Mouse (Mus musculus) kidney, embryonic 16.5 days (tissue): Measurements from ENCODE around the gene Sirt6. TPM values are rescaled to one million over a fixed set of nuclear protein-coding genes. Genes with fewer than 3 reads are reported as not detected.

ENCODE experiments used
- polyA plus RNA-seq: library from polyadenylated mRNA; unstranded; fragments of >200 nt; fragmentation: Nextera tagmentation; extraction: Ambion mirVana; gene quantifications from 2 replicates; pipeline ENCODE4 v1.2.1, GENCODE M21; 2015

Sirt6 gene
- polyA plus RNA-seq, 1 experiment from 2014 or later, result 41.8 TPM

Other genes starting within 250 kb of the Sirt6 start
- gene Fzr1, start 249.3 kb downstream of the Sirt6 start, polyA plus RNA-seq, result 111 and 115 TPM in 2 replicates
- 87.6 and 104 TPM in 2 replicates for gene Dohh, start 243.4 kb downstream of the Sirt6 start, polyA plus RNA-seq
- 5.0 and 5.2 TPM in 2 replicates for gene Gm48551, start 243.3 kb downstream of the Sirt6 start, polyA plus RNA-seq
- 1.4 and 1.6 TPM in 2 replicates for gene Gm48552, start 238.8 kb downstream of the Sirt6 start, polyA plus RNA-seq
- gene Smim24, start 234.7 kb downstream of the Sirt6 start, polyA plus RNA-seq, result 42.7 and 44.1 TPM in 2 replicates
- 87.8 and 92.0 TPM in 2 replicates for gene Nfic, start 172.2 kb downstream of the Sirt6 start, polyA plus RNA-seq
- 0.29 and 0.67 TPM in 2 replicates for gene Celf5, start 145.1 kb downstream of the Sirt6 start, polyA plus RNA-seq
- gene Ncln, start 131.4 kb downstream of the Sirt6 start, polyA plus RNA-seq, result 107 and 112 TPM in 2 replicates
- 1.5 and 1.7 TPM in 2 replicates for gene S1pr4, start 127.7 kb downstream of the Sirt6 start, polyA plus RNA-seq
- gene Gna15, start 103.6 kb downstream of the Sirt6 start, polyA plus RNA-seq, result 0.70 and 0.98 TPM in 2 replicates
- 92.3 and 92.7 TPM in 2 replicates for gene Gna11, start 82.6 kb downstream of the Sirt6 start, polyA plus RNA-seq
- 322 and 487 TPM in 2 replicates for gene Aes, start 68.3 kb downstream of the Sirt6 start, polyA plus RNA-seq
- 41.0 and 52.0 TPM in 2 replicates for gene Tle2, start 53.2 kb downstream of the Sirt6 start, polyA plus RNA-seq
- 18.5 and 22.8 TPM in 2 replicates for gene Tle6, start 26.7 kb downstream of the Sirt6 start, polyA plus RNA-seq
- 0.66 and 0.82 TPM in 2 replicates for gene BC025920, start 21.5 kb downstream of the Sirt6 start, polyA plus RNA-seq
- gene Ankrd24, start 743 bp upstream of the Sirt6 start, polyA plus RNA-seq, result 16.0 and 17.6 TPM in 2 replicates
- 5.6 and 6.3 TPM in 2 replicates for gene Gm10778, start 21.3 kb upstream of the Sirt6 start, polyA plus RNA-seq
- 17.9 and 19.4 TPM in 2 replicates for gene Zfp433, start 77.0 kb upstream of the Sirt6 start, polyA plus RNA-seq
- gene Gm3055, start 143.4 kb upstream of the Sirt6 start, polyA plus RNA-seq, result 12.1 and 14.4 TPM in 2 replicates
- gene Gm4767, start 184.4 kb upstream of the Sirt6 start, polyA plus RNA-seq, result 3.1 and 4.2 TPM in 2 replicates
- 9.9 and 13.5 TPM in 2 replicates for gene Gm32687, start 236.1 kb upstream of the Sirt6 start, polyA plus RNA-seq